In genomic region chr10:86825871-86826522, GRCm38 (mm10) we compare ENCODE assay signal across 9 mouse cellular contexts. TPM values are rescaled to one million over a fixed set of nuclear protein-coding genes. Genes with fewer than 3 reads are reported as not detected.
A peak's percentile ranks its signal among the peaks of the same experiment; 100 is the strongest.
DNase-seq lines count a peak whose midpoint lies in the region; ATAC-seq lines count a peak whose summit lies in the region.
"Had no signal": no experiment of that assay in that cellular context is flagged by ENCODE, and none has a peak within 500 bp of the region (broad histone marks: within the 10 kb centered on the region; RNA-seq: fewer than 3 reads in every experiment).

No protein-coding gene starts in this region.

- ATAC-seq in kidney, embryonic 14.5 days (ENCODE audit: low FRiP score, low TSS enrichment): no peak
- no peak for ATAC-seq in midbrain, embryonic 11.5 days (ENCODE audit: low FRiP score)
- ATAC-seq in forebrain, embryonic 11.5 days (replicated peaks; ENCODE audit: low FRiP score): no peak
- ATAC-seq in megakaryocyte, adult 5-6 weeks (ENCODE audit: poor library complexity, severe bottlenecking): no peak

- no peaks in the 10 kb centered on the region for H3K9me3 ChIP-seq in kidney, embryonic 14.5 days (ENCODE audit: control insufficient read depth, low read length)
- no peaks in the 10 kb centered on the region for H3K9me3 ChIP-seq in midbrain, embryonic 11.5 days (ENCODE audit: control insufficient read depth, low read length)
- no peaks in the 10 kb centered on the region for H3K9me3 ChIP-seq in forebrain, embryonic 11.5 days (ENCODE audit: control insufficient read depth, low read length)

- peak; percentile 85 for DNase-seq in kidney, adult 11 months
- DNase-seq in fibroblast of lung, adult 2 months (ENCODE audit: low read depth): peak; percentile 48
- peak; percentile 84 for DNase-seq in kidney, adult 18-20 months
- peak; percentile 89 for DNase-seq in lung, postnatal 36 days
- no peak for DNase-seq in midbrain, embryonic 11.5 days (ENCODE audit: low spot score, missing footprints)
- no peak for DNase-seq in forebrain, embryonic 11.5 days (ENCODE audit: low spot score)

- H3K4me3 ChIP-seq in kidney, embryonic 14.5 days (ENCODE audit: low read length): no peak overlapping the region
- H3K4me3 ChIP-seq in midbrain, embryonic 11.5 days (ENCODE audit: low read depth, low read length): no peak overlapping the region
- H3K4me3 ChIP-seq in forebrain, embryonic 11.5 days (ENCODE audit: low read depth, low read length): no peak overlapping the region

- H3K4me1 ChIP-seq in kidney, embryonic 14.5 days (ENCODE audit: control insufficient read depth, insufficient read depth, low read length): peaks cover 7% of the 10 kb centered on the region; the same call in 1 of the 2 replicates
- no peaks in the 10 kb centered on the region for H3K4me1 ChIP-seq in midbrain, embryonic 11.5 days (ENCODE audit: control insufficient read depth, insufficient read depth, low read length)
- peaks cover 4% of the 10 kb centered on the region; the same call in 1 of the 2 replicates for H3K4me1 ChIP-seq in forebrain, embryonic 11.5 days (replicated peaks; ENCODE audit: control insufficient read depth, insufficient read depth, low read length)

- H3K36me3 ChIP-seq in kidney, embryonic 14.5 days (ENCODE audit: control insufficient read depth, insufficient read depth, low read length): 0 out of 2 replicates have a peak, but pooled peaks cover under 1% of the 10 kb centered on the region
- no peaks in the 10 kb centered on the region for H3K36me3 ChIP-seq in midbrain, embryonic 11.5 days (ENCODE audit: control insufficient read depth, insufficient read depth, low read length)
- no peaks in the 10 kb centered on the region for H3K36me3 ChIP-seq in forebrain, embryonic 11.5 days (ENCODE audit: control insufficient read depth, insufficient read depth, low read length)

- H3K4me2 ChIP-seq in kidney, embryonic 14.5 days (replicated peaks; ENCODE audit: low read depth, low read length): no peak overlapping the region
- no peak overlapping the region for H3K4me2 ChIP-seq in midbrain, embryonic 11.5 days
- no peak overlapping the region for H3K4me2 ChIP-seq in forebrain, embryonic 11.5 days (ENCODE audit: low read depth, low read length, severe bottlenecking)

- WGBS in kidney, embryonic 14.5 days: 84% methylated on average over 10 of the region's 10 CpGs
- WGBS in midbrain, embryonic 11.5 days: 94% methylated on average over 10 of the region's 10 CpGs
- 92% methylated on average over 10 of the region's 10 CpGs for WGBS in forebrain, embryonic 11.5 days

- no peak overlapping the region for H3K27ac ChIP-seq in kidney, embryonic 14.5 days (ENCODE audit: low read depth, low read length)
- no peak overlapping the region for H3K27ac ChIP-seq in midbrain, embryonic 11.5 days (ENCODE audit: low read depth, low read length)
- H3K27ac ChIP-seq in forebrain, embryonic 11.5 days (ENCODE audit: low read depth, low read length): no peak overlapping the region

- no peak overlapping the region for H3K9ac ChIP-seq in kidney, embryonic 14.5 days (ENCODE audit: low read depth, low read length)
- H3K9ac ChIP-seq in midbrain, embryonic 11.5 days (ENCODE audit: low read length): no peak overlapping the region
- H3K9ac ChIP-seq in forebrain, embryonic 11.5 days (ENCODE audit: low read length): no peak overlapping the region

- no peaks in the 10 kb centered on the region for H3K27me3 ChIP-seq in kidney, embryonic 14.5 days (ENCODE audit: control insufficient read depth, insufficient read depth, low read length)
- no peaks in the 10 kb centered on the region for H3K27me3 ChIP-seq in midbrain, embryonic 11.5 days (ENCODE audit: control insufficient read depth, insufficient read depth, low read length)
- no peaks in the 10 kb centered on the region for H3K27me3 ChIP-seq in forebrain, embryonic 11.5 days (ENCODE audit: control insufficient read depth, insufficient read depth, low read length)
- H3K27me3 ChIP-seq: CH12.LX had no signal

RNA-seq across cellular contexts. Expression of gene Nt5dc3, which starts 47.2 kb away (rescaled TPM):
- polyA plus RNA-seq in kidney, embryonic 14.5 days (2014; fragmentation: Nextera tagmentation; extraction: Ambion mirVana): 1.5 and 2.6 TPM in 2 replicates
- 1.1 and 1.7 TPM in 2 replicates for polyA plus RNA-seq in midbrain, embryonic 11.5 days (2014; fragmentation: Nextera tagmentation; extraction: Ambion mirVana)
- polyA plus RNA-seq in forebrain, embryonic 11.5 days (2014; fragmentation: Nextera tagmentation; extraction: Ambion mirVana): 1.5 and 1.8 TPM in 2 replicates
- 2.0 and 2.5 TPM in 2 replicates for total RNA-seq in megakaryocyte, adult 5-6 weeks (2015)
- 1.7 and 1.8 TPM in 2 replicates for total RNA-seq in megakaryocyte, adult 5-6 weeks (2017)

Comparison
In these comparisons a context has a peak if more than half of its experiments do, and no peak if none do; other contexts are left out.
1. DNase-seq: peak in kidney, adult 11 months (single experiment), fibroblast of lung, adult 2 months (single experiment), kidney, adult 18-20 months (single experiment) and lung, postnatal 36 days (single experiment); none in midbrain, embryonic 11.5 days (single experiment) and forebrain, embryonic 11.5 days (single experiment).